Mouse (Mus musculus) heart, postnatal 14 days (tissue): ENCODE measurements around the gene Pygo2. TPM values are rescaled to one million over a fixed set of nuclear protein-coding genes. Genes with fewer than 3 reads are reported as not detected.
A peak's percentile ranks its signal among the peaks of the same experiment; 100 is the strongest.

Experiments
- DNase-seq, 2 experiments: peaks; one replicate each; pipeline ENCODE4 v3.0.0; 2021 to 2022
- intact Hi-C: fragments of 180-260 bp; cut with DNase I; formaldehyde crosslinking; loops from one replicate; pipeline ENCODE4 v1.15.1; 2025
- total RNA-seq, 2 experiments: library from RNA; stranded (reverse); gene quantifications; 2 replicates each; pipeline ENCODE4 v1.2.3; 2021

Pygo2 gene
- total RNA-seq, 2 experiments from 2014 or later, result 16.5 to 19.9 TPM

- DNase-seq, result peak; percentile 64 to 66
- intact Hi-C loops, result loop anchor here (2.0 kb wide), 1 partner anchor 52 kb away; no protein-coding TSS in a partner anchor
These were observed 18.9 kb downstream of the Pygo2 start for GRCm38 (mm10) chr3:89448720-89449537.

DNA sequence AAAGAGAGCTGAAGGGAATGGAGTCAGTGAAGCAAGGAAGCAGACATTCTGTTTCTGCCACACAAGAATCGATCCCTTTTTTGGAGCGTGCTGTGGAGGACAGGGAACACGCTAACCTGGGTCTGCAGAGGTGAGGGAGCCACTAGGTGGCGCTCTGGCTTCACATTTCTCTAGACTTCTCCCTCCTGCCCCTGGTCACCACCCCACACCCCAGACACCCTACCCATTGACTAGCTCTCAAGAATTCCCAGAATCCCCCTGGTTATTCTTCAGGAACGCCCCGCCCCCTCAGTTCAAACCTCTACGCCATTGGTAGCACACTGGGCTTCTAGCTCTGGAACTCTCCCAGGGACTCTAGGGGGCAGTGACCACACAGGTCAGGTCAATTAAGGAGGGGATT, 19.5 kb downstream of the Pygo2 start:
- intact Hi-C loops, result loop anchor here (2.0 kb wide), 1 partner anchor 53 kb away; no protein-coding TSS in a partner anchor
- peak; percentile 76 to 80 for DNase-seq

DNA sequence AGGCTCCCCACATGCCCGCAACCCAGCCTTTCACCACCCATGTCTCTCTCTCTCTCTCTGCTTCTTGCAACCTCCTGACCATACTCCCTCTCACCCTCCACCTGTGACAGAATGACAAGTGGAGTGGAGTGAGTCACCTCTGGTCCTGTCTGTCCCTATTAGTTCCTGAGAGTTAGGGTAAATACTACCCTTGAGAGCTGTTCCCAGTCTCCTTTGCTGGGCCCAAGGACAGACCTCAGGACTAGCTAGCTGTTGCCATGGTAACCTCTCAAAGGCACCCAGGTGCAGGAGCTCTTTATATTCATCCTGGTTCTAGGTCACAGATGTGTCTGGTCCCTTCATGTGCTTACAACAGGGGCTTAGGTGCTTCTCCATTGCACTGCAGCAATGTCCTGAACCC, 21.9 kb downstream of the Pygo2 start:
- intact Hi-C loops, result loop anchor here (5.0 kb wide), 1 partner anchor 35 kb away; no protein-coding TSS in a partner anchor
- no peak for DNase-seq

- no peak for DNase-seq
- intact Hi-C loops, result loop anchor here (5.0 kb wide), 2 partner anchors 33 to 233 kb away; no protein-coding TSS in a partner anchor
These were observed 24.6 kb downstream of the Pygo2 start, which contains the start of gene Pmvk for GRCm38 (mm10) chr3:89454401-89455177. Pmvk (plus strand) TSS chr3:89454541.

- intact Hi-C loops, result loop anchor here (5.0 kb wide), 1 partner anchor 231 kb away; no protein-coding TSS in a partner anchor
- DNase-seq, result no peak
These were observed 25.8 kb downstream of the Pygo2 start for GRCm38 (mm10) chr3:89455786-89456285.

DNA sequence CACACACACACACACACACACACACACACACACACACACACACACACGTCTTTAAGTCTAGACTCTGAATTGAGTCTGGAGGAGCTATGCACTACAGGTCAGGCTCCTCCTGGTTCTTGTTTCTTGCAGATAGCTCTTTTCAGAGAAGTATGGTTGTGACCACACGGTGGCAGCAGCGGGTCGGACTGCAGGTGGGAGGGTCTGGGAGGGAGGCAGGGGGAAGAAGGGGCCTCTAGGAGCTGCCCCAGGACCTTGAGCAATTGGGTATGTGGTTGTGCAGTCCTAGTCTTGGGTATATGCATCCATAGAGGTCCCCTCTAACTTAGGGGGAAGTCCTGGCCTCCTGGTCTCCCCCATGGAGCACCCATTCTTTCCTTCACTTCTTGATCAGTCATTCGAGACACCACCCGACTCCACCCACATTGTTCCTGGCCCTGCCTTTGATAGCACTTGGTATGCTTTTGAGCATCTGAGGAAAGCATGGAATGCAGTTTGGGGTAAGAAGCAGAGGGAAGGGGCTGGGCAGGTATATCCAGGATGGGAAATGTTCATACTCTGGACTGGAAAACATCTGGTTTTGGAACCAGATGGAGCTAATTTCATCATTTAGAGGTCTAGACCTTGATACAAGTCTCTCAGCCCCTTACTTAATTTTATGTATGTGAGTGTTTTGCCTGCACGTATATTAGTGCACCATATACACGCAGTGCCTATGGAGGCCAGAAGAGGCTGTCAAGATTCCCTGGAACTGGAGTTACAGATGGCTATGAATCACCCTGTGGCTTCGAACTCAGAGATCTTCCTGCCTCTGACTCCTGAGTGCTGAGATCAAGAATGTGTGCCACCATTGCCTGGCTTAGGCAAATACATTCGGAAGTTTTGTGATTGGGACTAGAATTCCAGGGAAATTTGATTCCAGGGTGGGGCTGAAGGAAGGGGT, 27.0 kb downstream of the Pygo2 start:
- intact Hi-C loops, result loop anchor here (5.0 kb wide), 1 partner anchor 230 kb away; no protein-coding TSS in a partner anchor
- peak; percentile 73 to 79 for DNase-seq

DNA sequence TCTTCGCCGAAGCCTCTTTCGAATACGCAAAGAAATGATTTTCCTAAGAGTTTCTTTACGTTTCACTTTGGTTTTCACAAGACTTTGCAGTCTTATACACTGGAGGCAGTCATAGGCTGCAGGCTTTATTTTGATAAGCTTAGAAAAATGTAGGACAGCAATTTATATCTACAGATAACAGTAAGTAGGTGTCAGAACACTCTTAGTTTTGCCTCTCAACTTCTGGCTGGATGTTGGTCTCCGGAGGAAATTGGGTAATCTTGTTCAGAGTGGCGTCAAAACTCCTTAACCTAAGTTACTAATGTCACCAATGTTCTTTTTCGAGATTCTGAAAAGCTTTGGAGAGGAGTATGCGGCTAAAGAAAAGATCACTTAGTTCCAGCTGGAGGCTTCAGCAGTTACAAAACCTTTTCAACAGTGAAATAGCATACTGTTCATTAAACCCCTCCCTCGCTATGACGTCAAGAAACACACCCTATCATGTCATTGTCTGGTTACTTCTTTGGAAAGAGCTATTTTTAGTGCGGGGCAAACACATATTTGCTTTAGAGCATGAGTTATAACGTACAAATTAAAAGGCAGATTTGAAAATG, 28.5 kb downstream of the Pygo2 start:
- intact Hi-C loops, result loop anchor here (5.0 kb wide), 1 partner anchor 229 kb away; no protein-coding TSS in a partner anchor
- peak in 1 of 2 experiments; percentile 17 for DNase-seq

DNA sequence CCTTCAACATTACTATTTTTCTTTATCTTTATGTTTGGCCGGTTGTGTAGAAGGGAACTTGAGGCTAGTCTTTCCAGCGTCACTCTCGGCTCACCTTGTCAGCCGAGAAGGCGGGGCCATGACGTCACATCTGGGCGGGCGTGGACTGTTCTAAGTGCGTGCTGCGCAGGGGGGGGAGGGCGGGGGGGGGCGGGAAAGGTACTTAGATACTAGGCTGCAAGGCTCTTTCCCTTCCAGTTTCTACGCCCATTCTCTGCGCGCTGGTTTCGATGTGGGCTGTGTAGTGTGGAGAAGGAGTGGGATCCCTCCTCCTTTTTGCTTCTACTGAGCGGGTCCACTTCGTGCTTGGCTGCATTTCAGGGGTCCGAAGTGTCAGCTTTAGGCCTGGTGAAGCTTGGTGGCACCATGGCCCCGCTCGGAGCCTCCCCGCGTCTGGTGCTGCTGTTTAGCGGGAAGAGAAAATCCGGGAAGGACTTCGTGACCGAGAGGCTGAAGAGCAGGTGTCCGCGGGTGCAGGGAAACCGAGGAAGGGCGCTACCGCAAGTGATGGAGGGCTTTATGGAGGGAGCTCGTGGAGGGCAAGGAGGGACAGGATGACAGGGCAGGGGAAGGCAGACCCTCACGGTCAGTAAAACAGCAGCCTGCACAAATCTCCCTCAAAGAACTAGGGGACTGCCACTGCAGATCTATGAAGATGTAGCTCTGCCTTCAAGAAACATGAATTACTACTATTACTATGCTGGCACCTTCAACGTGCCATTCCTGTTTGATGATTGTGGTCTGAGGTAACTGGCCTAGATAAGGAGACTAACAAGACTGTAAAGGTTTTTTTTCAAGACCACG, 29.2 kb downstream of the Pygo2 start:
- DNase-seq, result peak; percentile 91 to 94
- intact Hi-C loops, result loop anchor here (5.0 kb wide), 1 partner anchor 228 kb away; no protein-coding TSS in a partner anchor

DNA sequence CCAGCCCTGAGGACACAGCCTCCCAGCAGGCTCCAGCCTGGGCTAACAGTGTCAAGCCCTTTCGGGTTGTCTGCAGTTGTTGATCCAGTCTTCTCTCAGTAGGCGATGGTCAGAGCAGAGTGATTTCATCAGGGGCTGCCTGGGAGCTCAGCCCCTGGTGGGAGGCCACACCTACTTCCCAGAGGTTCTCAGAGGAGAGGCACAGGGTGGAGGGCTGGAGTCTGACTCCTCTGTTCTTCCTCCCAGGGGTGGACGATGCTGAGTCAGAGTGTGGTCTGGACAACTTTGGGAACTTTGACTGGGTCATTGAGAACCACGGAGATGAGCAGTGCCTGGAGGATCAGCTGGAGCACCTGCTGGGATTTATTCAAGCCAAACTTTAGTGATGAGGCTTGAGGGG, 38.3 kb downstream of the Pygo2 start:
- intact Hi-C loops, result no loop called here

GRCm38 (mm10) chr3:89472280-89472679, 42.3 kb downstream of the Pygo2 start:
- no peak for DNase-seq
- intact Hi-C loops, result no loop called here

More for the DNA sequence above, 38.3 kb downstream of the Pygo2 start:
- DNase-seq, result no peak

DNA sequence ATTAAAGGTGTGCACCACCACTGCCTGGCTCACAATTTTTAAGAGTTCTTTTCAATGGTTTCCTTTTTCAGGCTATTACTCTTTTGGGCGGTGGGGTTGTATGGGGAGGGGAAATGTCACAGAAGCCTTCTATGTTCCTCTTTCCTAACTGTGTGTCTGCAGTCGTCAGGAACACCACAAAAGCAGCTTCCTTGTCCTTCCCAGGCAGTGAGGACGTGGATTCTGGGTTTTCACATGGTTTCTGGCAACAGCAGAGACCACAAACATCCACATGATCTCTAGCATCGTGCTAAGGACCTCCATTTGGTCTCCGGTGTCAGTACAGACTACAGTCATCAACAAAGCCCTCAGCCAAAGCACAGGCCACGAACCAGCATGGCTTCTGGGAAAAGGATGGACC, 43.8 kb downstream of the Pygo2 start:
- intact Hi-C loops, result no loop called here
- DNase-seq, result no peak

DNA sequence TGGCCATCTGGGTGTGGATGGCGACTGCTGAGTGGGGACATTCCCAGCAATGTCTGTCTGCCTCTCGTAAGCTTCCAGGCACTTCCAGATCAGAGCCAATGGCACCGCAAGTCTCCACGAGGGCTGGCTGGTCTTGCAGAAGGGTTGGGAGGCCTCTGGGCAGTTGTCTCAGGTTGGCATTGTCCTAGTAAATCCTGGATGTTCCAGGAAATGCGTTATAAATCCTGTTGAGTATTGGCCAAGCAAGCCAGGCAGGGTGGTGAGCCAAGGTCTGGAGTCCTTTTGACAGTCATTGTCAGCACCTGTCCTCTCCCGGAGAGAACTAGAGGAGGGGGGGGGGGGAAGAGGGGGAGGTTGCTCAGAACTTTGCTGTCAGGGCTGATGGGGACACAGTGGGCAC, 49.0 kb downstream of the Pygo2 start:
- DNase-seq, result no peak
- intact Hi-C loops, result no loop called here

GRCm38 (mm10) chr3:89481488-89481887, 51.5 kb downstream of the Pygo2 start:
- DNase-seq, result peak in 1 of 2 experiments; percentile 25
- intact Hi-C loops, result no loop called here

DNA sequence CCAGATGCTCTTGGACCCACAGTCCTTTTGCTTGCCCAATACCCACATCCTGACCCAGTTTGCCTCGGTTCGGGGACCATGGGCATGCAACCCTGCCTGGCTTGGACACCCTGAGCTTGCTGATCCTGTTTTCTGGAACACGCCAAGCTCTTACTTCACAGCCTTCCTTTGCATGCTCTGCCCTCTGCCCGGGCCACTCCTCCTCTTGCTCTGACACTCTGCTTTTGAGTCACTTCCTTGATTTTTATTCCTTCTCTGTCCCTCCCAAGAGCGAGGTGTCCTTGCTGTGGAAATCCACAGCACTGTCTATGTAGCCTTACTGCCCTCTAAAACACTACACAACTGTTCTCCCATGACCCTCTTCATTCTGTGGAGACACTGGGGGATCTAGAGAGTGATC, 52.2 kb downstream of the Pygo2 start:
- no peak for DNase-seq
- intact Hi-C loops, result no loop called here
